Mouse (Mus musculus) midbrain, embryonic 10.5 days (tissue): ENCODE results near the gene Gdpgp1. TPM values are rescaled to one million over a fixed set of nuclear protein-coding genes. Genes with fewer than 3 reads are reported as not detected.

Source experiments
- DNase-seq: peaks from one replicate; pipeline ENCODE4 v3.0.0-alpha.2; 2017; ENCODE audit warnings: low spot score
- H3K27ac ChIP-seq: fragments of 300-500 bp; sonication (generic); replicated peaks from 2 replicates; pipeline ENCODE4 v1.5.1; 2016; ENCODE audit warnings: mild to moderate bottlenecking
- H3K27me3 ChIP-seq: fragments of 300-500 bp; sonication (generic); 2 replicates; pipeline ENCODE4 v1.6.1; 2016; ENCODE audit warnings: low read depth, mild to moderate bottlenecking; ENCODE audit not compliant: poor library complexity, severe bottlenecking
- H3K36me3 ChIP-seq: fragments of 300-500 bp; sonication (generic); 2 replicates; pipeline ENCODE4 v1.6.1; 2016; ENCODE audit warnings: mild to moderate bottlenecking, moderate library complexity
- H3K4me1 ChIP-seq: fragments of 300-500 bp; sonication (generic); 2 replicates; pipeline ENCODE4 v1.6.1; 2016
- H3K4me3 ChIP-seq: fragments of 300-500 bp; sonication (generic); 2 replicates; pipeline ENCODE4 v1.5.1; 2016; ENCODE audit warnings: mild to moderate bottlenecking, moderate library complexity
- H3K9me3 ChIP-seq: fragments of 300-500 bp; sonication (generic); replicated peaks from 2 replicates; pipeline ENCODE4 v1.6.1; 2016; ENCODE audit warnings: mild to moderate bottlenecking
- WGBS: fragments of 180-500 bp; shearing (Covaris S2); methylation state at CpG from one replicate; pipeline ENCODE4 v1.1.7; 2016; 5-methylcytosine and 5-hydroxymethylcytosine counted together
- polyA plus RNA-seq: library from polyadenylated mRNA; unstranded; fragments of >200 nt; fragmentation: Nextera tagmentation; extraction: Ambion mirVana; gene quantifications from 2 replicates; pipeline ENCODE4 v1.2.1, GENCODE M21; 2016

The Gdpgp1 gene
- 5.6 and 6.3 TPM in 2 replicates for polyA plus RNA-seq

- Histone ChIP-seq H3K4me1 (peaks cover 42% of the 10 kb centered on the region), H3K36me3 (peaks cover 13% of the 10 kb centered on the region), H3K27ac (peak within 1 kb of the TSS; percentile 79), H3K27me3 (peaks cover 19% of the 10 kb centered on the region; the same call in 1 of the 2 replicates), H3K4me3 (peak within 1 kb of the TSS; percentile 81), H3K9me3 (no peaks in the 10 kb centered on the region)
- DNase-seq: peak; percentile 97
- under 1% methylated on average over 56 of the region's 56 CpGs for WGBS
These were observed at the start of gene Gdpgp1, which contains the start of gene Cib1 for GRCm38 (mm10) chr7:80232489-80233029. Gene Gdpgp1 (plus strand): TSS chr7:80232865. Gene Cib1 (minus strand): TSS chr7:80232813.

- DNase-seq: no peak
- 86% methylated on average over 1 of the region's 1 CpGs for WGBS
- H3K36me3 ChIP-seq: no peaks in the 10 kb centered on the region
- H3K4me1 ChIP-seq: peaks cover 37% of the 10 kb centered on the region
- no peak overlapping the region for H3K27ac ChIP-seq
- H3K9me3 ChIP-seq: no peaks in the 10 kb centered on the region
- peaks cover 16% of the 10 kb centered on the region; the same call in 1 of the 2 replicates for H3K27me3 ChIP-seq
- no peak overlapping the region for H3K4me3 ChIP-seq
These were observed 49.2 kb upstream of the Gdpgp1 start for GRCm38 (mm10) chr7:80183466-80183865.

GRCm38 (mm10) chr7:80183969-80184368 is 48.7 kb upstream of the Gdpgp1 start:
- H3K27ac ChIP-seq: peak overlapping the region; percentile 47
- H3K36me3 ChIP-seq: no peaks in the 10 kb centered on the region
- H3K4me3 ChIP-seq: no peak overlapping the region
- WGBS: 54% methylated on average over 5 of the region's 5 CpGs
- no peak for DNase-seq
- H3K4me1 ChIP-seq: peaks cover 42% of the 10 kb centered on the region
- H3K9me3 ChIP-seq: no peaks in the 10 kb centered on the region
- peaks cover 21% of the 10 kb centered on the region; the same call in 1 of the 2 replicates for H3K27me3 ChIP-seq

- no peak overlapping the region for H3K4me3 ChIP-seq
- H3K36me3 ChIP-seq: no peaks in the 10 kb centered on the region
- no peak for DNase-seq
- 81% methylated on average over 4 of the region's 4 CpGs for WGBS
- H3K27ac ChIP-seq: peak overlapping the region; percentile 96
- peaks cover 48% of the 10 kb centered on the region for H3K4me1 ChIP-seq
- H3K27me3 ChIP-seq: peaks cover 25% of the 10 kb centered on the region; the same call in 1 of the 2 replicates
- no peaks in the 10 kb centered on the region for H3K9me3 ChIP-seq
These were observed 48.1 kb upstream of the Gdpgp1 start for GRCm38 (mm10) chr7:80184551-80184950.

GRCm38 (mm10) chr7:80184968-80185367 is 47.7 kb upstream of the Gdpgp1 start:
- 74% methylated on average over 6 of the region's 6 CpGs for WGBS
- Histone ChIP-seq H3K27ac (peak overlapping the region; percentile 96), H3K36me3 (no peaks in the 10 kb centered on the region), H3K4me1 (peaks cover 50% of the 10 kb centered on the region), H3K27me3 (peaks cover 25% of the 10 kb centered on the region; the same call in 1 of the 2 replicates), H3K9me3 (no peaks in the 10 kb centered on the region), H3K4me3 (no peak overlapping the region)
- no peak for DNase-seq

- H3K9me3 ChIP-seq: no peaks in the 10 kb centered on the region
- H3K27ac ChIP-seq: peak overlapping the region; percentile 96
- peaks cover 26% of the 10 kb centered on the region for H3K27me3 ChIP-seq
- DNase-seq: no peak
- WGBS: 13% methylated on average over 8 of the region's 8 CpGs
- H3K4me1 ChIP-seq: peaks cover 57% of the 10 kb centered on the region
- no peaks in the 10 kb centered on the region for H3K36me3 ChIP-seq
- H3K4me3 ChIP-seq: peak overlapping the region; percentile 61
These were observed 46.6 kb upstream of the Gdpgp1 start for GRCm38 (mm10) chr7:80186021-80186420.

- peaks cover 64% of the 10 kb centered on the region for H3K4me1 ChIP-seq
- no peaks in the 10 kb centered on the region for H3K36me3 ChIP-seq
- peaks cover 33% of the 10 kb centered on the region for H3K27me3 ChIP-seq
- H3K27ac ChIP-seq: peak within 1 kb of the TSS; percentile 96
- peak within 1 kb of the TSS; percentile 61 for H3K4me3 ChIP-seq
- H3K9me3 ChIP-seq: no peaks in the 10 kb centered on the region
- DNase-seq: peak; percentile 98
- WGBS: 1% methylated on average over 51 of the region's 51 CpGs
These were observed 46.0 kb upstream of the Gdpgp1 start, which contains the start of gene Sema4b for GRCm38 (mm10) chr7:80186531-80187296. Gene Sema4b (plus strand): TSS chr7:80186841.

- WGBS: 40% methylated on average over 12 of the region's 12 CpGs
- Histone ChIP-seq H3K9me3 (no peaks in the 10 kb centered on the region), H3K27ac (peak overlapping the region; percentile 96), H3K4me1 (peaks cover 72% of the 10 kb centered on the region), H3K36me3 (no peaks in the 10 kb centered on the region), H3K4me3 (peak overlapping the region; percentile 61), H3K27me3 (peaks cover 33% of the 10 kb centered on the region)
- DNase-seq: no peak
These were observed 45.2 kb upstream of the Gdpgp1 start for GRCm38 (mm10) chr7:80187501-80187900.

GRCm38 (mm10) chr7:80188579-80189125 is 44.0 kb upstream of the Gdpgp1 start:
- H3K4me3 ChIP-seq: no peak overlapping the region
- peaks cover 33% of the 10 kb centered on the region for H3K27me3 ChIP-seq
- DNase-seq: no peak
- H3K4me1 ChIP-seq: peaks cover 79% of the 10 kb centered on the region
- H3K27ac ChIP-seq: peak overlapping the region; percentile 96
- 70% methylated on average over 2 of the region's 2 CpGs for WGBS
- H3K36me3 ChIP-seq: no peaks in the 10 kb centered on the region
- H3K9me3 ChIP-seq: no peaks in the 10 kb centered on the region

GRCm38 (mm10) chr7:80189147-80189933 is 43.3 kb upstream of the Gdpgp1 start:
- Histone ChIP-seq H3K9me3 (no peaks in the 10 kb centered on the region), H3K4me3 (no peak overlapping the region), H3K27ac (peak overlapping the region; percentile 96), H3K36me3 (no peaks in the 10 kb centered on the region), H3K27me3 (peaks cover 33% of the 10 kb centered on the region), H3K4me1 (peaks cover 86% of the 10 kb centered on the region)
- WGBS: 65% methylated on average over 11 of the region's 11 CpGs
- DNase-seq: no peak

- H3K27ac ChIP-seq: peak overlapping the region; percentile 77
- no peak for DNase-seq
- H3K27me3 ChIP-seq: peaks cover 21% of the 10 kb centered on the region
- H3K4me1 ChIP-seq: peaks cover 77% of the 10 kb centered on the region
- H3K36me3 ChIP-seq: no peaks in the 10 kb centered on the region
- WGBS: 23% methylated on average over 5 of the region's 5 CpGs
- no peaks in the 10 kb centered on the region for H3K9me3 ChIP-seq
- peak overlapping the region; percentile 16; the same call in 1 of the 2 replicates for H3K4me3 ChIP-seq
These were observed 41.2 kb upstream of the Gdpgp1 start for GRCm38 (mm10) chr7:80191455-80191854.
